Mouse (Mus musculus): ENCODE measurements around the gene Blvrb.

DNA sequence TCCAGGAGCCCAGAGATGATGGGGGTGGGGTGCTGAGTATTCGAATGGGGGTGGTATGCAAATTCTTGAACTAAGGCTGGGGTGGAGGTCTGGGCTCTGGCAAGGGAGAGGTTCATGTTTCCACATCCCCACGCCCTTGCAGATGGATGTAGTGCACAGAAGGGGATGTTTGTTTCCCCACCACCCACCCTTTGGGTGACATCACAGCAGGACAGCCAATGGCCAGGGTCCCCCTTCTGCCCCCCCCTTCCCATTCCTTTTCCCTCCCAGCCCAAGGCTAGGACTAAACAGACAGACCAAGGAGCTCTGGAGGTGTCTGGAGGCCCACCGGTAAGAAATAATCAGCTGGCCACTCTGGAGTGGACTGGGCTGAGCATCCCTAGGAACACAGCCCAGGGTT, 51.3 kb downstream of the Blvrb start, which contains the start of gene Prx:
- TF ChIP-seq CTCF (IDR thresholded peaks at IDR 0.05; ENCODE audit: low read depth, low read length) (no peak), POLR2A (IDR thresholded peaks at IDR 0.05; ENCODE audit: borderline replicate concordance, low read depth, low read length) (no peak)
